Mouse (Mus musculus) MEL (cell line): ENCODE measurements around the gene Masp2.

Experiments
- BHLHE40 ChIP-seq: IDR thresholded peaks from 2 replicates; pipeline ENCODE4 v1.6.1; 2012; ENCODE audit warnings: low read depth, mild to moderate bottlenecking, inconsistent platforms, low read length, improper control_type of control experiment, borderline replicate concordance
- CTCF ChIP-seq, 3 experiments: IDR thresholded peaks in 2 of 3; conservative IDR thresholded peaks in 1 of 3; 2 replicates each; pipeline ENCODE4 v1.5.1; 2011 to 2012; ENCODE audit warnings: low read length in 3 of 3, low read depth in 2 of 3, mild to moderate bottlenecking in 2 of 3, improper control_type of control experiment in 1 of 3, inconsistent platforms in 1 of 3, mixed read lengths in 1 of 3, moderate library complexity in 1 of 3; ENCODE audit not compliant: control insufficient read depth in 1 of 3, insufficient read depth in 1 of 3, poor library complexity in 1 of 3, severe bottlenecking in 1 of 3
- GATA1 ChIP-seq: IDR thresholded peaks from 2 replicates; pipeline ENCODE4 v1.6.1; 2011; ENCODE audit warnings: low read depth, low read length, improper control_type of control experiment
- HCFC1 ChIP-seq: IDR thresholded peaks from 2 replicates; pipeline ENCODE4 v1.6.1; 2012; ENCODE audit warnings: low read depth, mild to moderate bottlenecking, inconsistent platforms, low read length, improper control_type of control experiment, moderate library complexity
- JUND ChIP-seq: IDR thresholded peaks from 2 replicates; pipeline ENCODE4 v1.6.1; 2011; ENCODE audit warnings: low read depth, mild to moderate bottlenecking, improper control_type of control experiment, low read length
- MAFK ChIP-seq: IDR thresholded peaks from 2 replicates; pipeline ENCODE4 v1.6.1; 2011; ENCODE audit warnings: low read depth, mild to moderate bottlenecking, low read length, improper control_type of control experiment, borderline replicate concordance
- MEF2A ChIP-seq: IDR thresholded peaks from 2 replicates; pipeline ENCODE4 v1.6.1; 2014; ENCODE audit warnings: low read depth, mild to moderate bottlenecking, inconsistent platforms, low read length, improper control_type of control experiment; ENCODE audit not compliant: poor library complexity, insufficient replicate concordance, severe bottlenecking; ENCODE audit errors: extremely low read depth
- POLR2A ChIP-seq, 2 experiments: IDR thresholded peaks; 2 replicates each; pipeline ENCODE4 v1.6.1; 2011 to 2012; ENCODE audit warnings: low read length in 2 of 2, mild to moderate bottlenecking in 2 of 2, control low read depth in 1 of 2, improper control_type of control experiment in 1 of 2, low read depth in 1 of 2, moderate library complexity in 1 of 2; ENCODE audit not compliant: control insufficient read depth in 1 of 2, insufficient read depth in 1 of 2, poor library complexity in 1 of 2
- RAD21 ChIP-seq: IDR thresholded peaks from 2 replicates; pipeline ENCODE4 v1.6.1; 2011; ENCODE audit warnings: mild to moderate bottlenecking, low read depth, low read length, improper control_type of control experiment
- TCF12 ChIP-seq: IDR thresholded peaks from 2 replicates; pipeline ENCODE4 v1.6.1; 2014; ENCODE audit warnings: low read depth, mild to moderate bottlenecking, inconsistent platforms, low read length, improper control_type of control experiment, moderate library complexity
- ZC3H11A ChIP-seq: IDR thresholded peaks from 2 replicates; pipeline ENCODE4 v1.6.1; 2012; ENCODE audit warnings: low read depth, mild to moderate bottlenecking, inconsistent platforms, low read length, improper control_type of control experiment

GRCm38 (mm10) chr4:148595916-148596315 is 6.4 kb upstream of the Masp2 start:
- no peak for TF ChIP-seq CTCF (IDR thresholded peaks at IDR 0.05 in 2 of 3, conservative IDR thresholded peaks at IDR 0.05 in 1 of 3; ENCODE audit: control insufficient read depth in 1 of 3, insufficient read depth in 1 of 3, low read depth in 2 of 3, low read length in 3 of 3, poor library complexity in 1 of 3, severe bottlenecking in 1 of 3)
- no peak; a peak in 1 of 4 replicates for TF ChIP-seq POLR2A (IDR thresholded peaks at IDR 0.05; ENCODE audit: control insufficient read depth in 1 of 2, insufficient read depth in 1 of 2, low read depth in 1 of 2, low read length in 2 of 2, poor library complexity in 1 of 2)
- TF ChIP-seq GATA1, result no peak
- TF ChIP-seq BHLHE40, result no peak
- TF ChIP-seq MAFK, result no peak
- no peak for TF ChIP-seq ZC3H11A
- TF ChIP-seq MEF2A, result no peak
- no peak for TF ChIP-seq JUND
- TF ChIP-seq RAD21, result no peak
- no peak for TF ChIP-seq TCF12
- no peak for TF ChIP-seq HCFC1
